In the genomic region with DNA sequence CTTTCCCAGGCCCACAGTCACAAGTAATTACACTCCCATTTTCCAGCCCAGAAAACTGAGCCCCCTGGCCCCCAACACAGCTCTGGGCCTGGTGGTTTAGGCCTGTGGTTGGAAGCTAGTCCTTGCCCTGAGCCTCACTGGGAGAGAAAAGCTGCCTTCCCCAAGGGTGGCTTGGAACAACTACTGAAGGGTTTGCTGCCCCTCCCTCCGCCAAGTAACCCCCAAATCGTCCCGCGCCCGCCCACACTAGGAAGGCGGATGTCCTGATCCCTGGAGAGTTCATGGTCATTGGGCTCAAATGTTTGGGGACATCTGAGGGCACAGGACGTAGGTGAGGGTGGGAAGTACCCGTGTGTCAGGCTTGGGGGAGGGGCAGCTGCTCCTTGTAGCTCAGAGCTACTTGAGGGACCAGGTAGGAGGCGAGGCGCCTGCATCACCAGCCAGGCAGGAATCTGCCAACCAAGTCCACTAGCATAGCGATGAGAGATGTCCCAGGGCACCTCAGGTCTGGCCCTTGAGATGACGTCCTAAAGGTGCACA, we compare ENCODE assay signal across 8 mouse cellular contexts. TPM values are rescaled to one million over a fixed set of nuclear protein-coding genes. Genes with fewer than 3 reads are reported as not detected.
DNase-seq lines count a peak whose midpoint lies in the region; ATAC-seq and TF ChIP-seq lines count a peak whose summit lies in the region.

No protein-coding gene starts in this region.

- H3K4me2 ChIP-seq in limb, embryonic 12.5 days, result peak overlapping the region; percentile 67

- peak overlapping the region; percentile 61 for H3K27ac ChIP-seq in cortical plate, adult 2 months (ENCODE audit: insufficient read depth, low read length)
- peak overlapping the region; percentile 88 for H3K27ac ChIP-seq in limb, embryonic 12.5 days
- H3K27ac ChIP-seq in midbrain, embryonic 10.5 days (replicated peaks), result peak overlapping the region; percentile 88

- ATAC-seq in limb, embryonic 12.5 days (ENCODE audit: insufficient number of reproducible peaks, insufficient read depth, low FRiP score, low TSS enrichment, low read depth), result peak; percentile 0; the same call in 1 of the 2 replicates

- no peaks in the 10 kb centered on the region for H3K27me3 ChIP-seq in limb, embryonic 12.5 days
- peaks cover 6% of the 10 kb centered on the region for H3K27me3 ChIP-seq in midbrain, embryonic 10.5 days (ENCODE audit: low read depth, poor library complexity, severe bottlenecking)

- H3K4me3 ChIP-seq in cortical plate, adult 2 months (ENCODE audit: insufficient read depth, low read length), result peak overlapping the region; percentile 17
- peak overlapping the region; percentile 41 for H3K4me3 ChIP-seq in limb, embryonic 12.5 days (replicated peaks)
- peak overlapping the region; percentile 51 for H3K4me3 ChIP-seq in midbrain, embryonic 10.5 days

- no peaks in the 10 kb centered on the region for H3K9me3 ChIP-seq in limb, embryonic 12.5 days
- H3K9me3 ChIP-seq in midbrain, embryonic 10.5 days (replicated peaks), result no peaks in the 10 kb centered on the region

- no peak for TF ChIP-seq CTCF in cortical plate, adult 2 months (IDR thresholded peaks at IDR 0.05; ENCODE audit: extremely low read depth, insufficient read depth, low read length)

- peak; percentile 68 for DNase-seq in 3T3-L1 (ENCODE audit: low read depth, low spot score)
- peak; percentile 56 for DNase-seq in 416B (ENCODE audit: low read depth)
- peak; percentile 51 for DNase-seq in heart, postnatal 25 days (ENCODE audit: low spot score)
- no peak for DNase-seq in midbrain, embryonic 10.5 days (ENCODE audit: low spot score)
- peak; percentile 69 to 79 for DNase-seq in thymus, postnatal 36 days
- DNase-seq in retina, postnatal 1 day, result no peak

- intact Hi-C loops in heart, postnatal 25 days (cut with DNase I), result no loop called here

- WGBS in limb, embryonic 12.5 days, result 5% methylated on average over 12 of the region's 12 CpGs
- 12% methylated on average over 12 of the region's 12 CpGs for WGBS in midbrain, embryonic 10.5 days

- 0 out of 2 replicates have a peak, but pooled peaks have one; percentile 0 for TF ChIP-seq POLR2A in cortical plate, adult 2 months (IDR thresholded peaks at IDR 0.05; ENCODE audit: extremely low read depth, insufficient read depth, low read length)

- peak overlapping the region; percentile 28; the same call in 1 of the 2 replicates for H3K9ac ChIP-seq in limb, embryonic 12.5 days (replicated peaks)

- peaks cover 7% of the 10 kb centered on the region for H3K4me1 ChIP-seq in cortical plate, adult 2 months (ENCODE audit: control insufficient read depth, insufficient read depth, low read length)
- peaks cover 87% of the 10 kb centered on the region for H3K4me1 ChIP-seq in limb, embryonic 12.5 days (replicated peaks)
- H3K4me1 ChIP-seq in midbrain, embryonic 10.5 days, result peaks cover 98% of the 10 kb centered on the region

- H3K36me3 ChIP-seq in limb, embryonic 12.5 days, result peaks cover 36% of the 10 kb centered on the region
- H3K36me3 ChIP-seq in midbrain, embryonic 10.5 days, result peaks cover 36% of the 10 kb centered on the region

RNA-seq across cellular contexts. Expression of gene Cirbp, which starts 6.7 kb away (rescaled TPM):
- 150 and 180 TPM in 2 replicates for polyA plus RNA-seq in cortical plate, adult 2 months (2012; rRNA removed)
- total RNA-seq in heart, postnatal 25 days (2021), result 10 to 100 TPM; 31.7 to 43.1 TPM
- 166 and 175 TPM in 2 replicates for polyA plus RNA-seq in limb, embryonic 12.5 days (2016; fragmentation: Nextera tagmentation; extraction: Ambion mirVana)
- polyA plus RNA-seq in midbrain, embryonic 10.5 days (2016; fragmentation: Nextera tagmentation; extraction: Ambion mirVana), result 91.8 and 135 TPM in 2 replicates

RNA-seq across cellular contexts. Expression of gene Midn, which starts 11.0 kb away (rescaled TPM):
- polyA plus RNA-seq in cortical plate, adult 2 months (2012; rRNA removed), result 26.6 and 33.8 TPM in 2 replicates
- total RNA-seq in heart, postnatal 25 days (2021), result 100 to 1,000 TPM in 1 of 2 experiments, 10 to 100 TPM in 1; 92.1 to 120 TPM
- 30.6 and 38.0 TPM in 2 replicates for polyA plus RNA-seq in limb, embryonic 12.5 days (2016; fragmentation: Nextera tagmentation; extraction: Ambion mirVana)
- 17.8 and 19.7 TPM in 2 replicates for polyA plus RNA-seq in midbrain, embryonic 10.5 days (2016; fragmentation: Nextera tagmentation; extraction: Ambion mirVana)

RNA-seq across cellular contexts. Expression of gene 1600002K03Rik, which starts 13.7 kb away (rescaled TPM):
- 13.1 and 13.9 TPM in 2 replicates for polyA plus RNA-seq in cortical plate, adult 2 months (2012; rRNA removed)
- 1 to 10 TPM; 4.2 to 5.2 TPM for total RNA-seq in heart, postnatal 25 days (2021)
- polyA plus RNA-seq in limb, embryonic 12.5 days (2016; fragmentation: Nextera tagmentation; extraction: Ambion mirVana), result 9.1 and 9.5 TPM in 2 replicates
- 10.6 and 11.2 TPM in 2 replicates for polyA plus RNA-seq in midbrain, embryonic 10.5 days (2016; fragmentation: Nextera tagmentation; extraction: Ambion mirVana)

RNA-seq across cellular contexts. Expression of gene Cbarp, which starts 18.5 kb away (rescaled TPM):
- polyA plus RNA-seq in cortical plate, adult 2 months (2012; rRNA removed), result 274 and 285 TPM in 2 replicates
- total RNA-seq in heart, postnatal 25 days (2021), result 1 to 10 TPM; 2.4 to 3.1 TPM
- polyA plus RNA-seq in limb, embryonic 12.5 days (2016; fragmentation: Nextera tagmentation; extraction: Ambion mirVana), result 4.9 and 5.6 TPM in 2 replicates
- 7.8 and 9.3 TPM in 2 replicates for polyA plus RNA-seq in midbrain, embryonic 10.5 days (2016; fragmentation: Nextera tagmentation; extraction: Ambion mirVana)

RNA-seq across cellular contexts. Expression of gene Efna2, which starts 20.2 kb away (rescaled TPM):
- polyA plus RNA-seq in cortical plate, adult 2 months (2012; rRNA removed), result 7.7 and 8.5 TPM in 2 replicates
- 1 to 10 TPM in 1 of 2 experiments, under 1 TPM in 1; 0.91 to 1.1 TPM for total RNA-seq in heart, postnatal 25 days (2021)
- 60.3 and 62.2 TPM in 2 replicates for polyA plus RNA-seq in limb, embryonic 12.5 days (2016; fragmentation: Nextera tagmentation; extraction: Ambion mirVana)
- 56.6 and 64.5 TPM in 2 replicates for polyA plus RNA-seq in midbrain, embryonic 10.5 days (2016; fragmentation: Nextera tagmentation; extraction: Ambion mirVana)

Comparison
In these comparisons a context has a peak if more than half of its experiments do, and no peak if none do; other contexts are left out.
1. DNase-seq: peak in 3T3-L1 (single experiment), 416B (single experiment), heart, postnatal 25 days (single experiment) and thymus, postnatal 36 days (2 of 2); none in midbrain, embryonic 10.5 days (single experiment) and retina, postnatal 1 day (single experiment).
2. Peak in every context shown above with its lines, with median percentiles within 50 percentile points of each other: H3K27ac ChIP-seq and H3K4me3 ChIP-seq.